Mouse (Mus musculus): ENCODE results near the gene Phldb2.

DNA sequence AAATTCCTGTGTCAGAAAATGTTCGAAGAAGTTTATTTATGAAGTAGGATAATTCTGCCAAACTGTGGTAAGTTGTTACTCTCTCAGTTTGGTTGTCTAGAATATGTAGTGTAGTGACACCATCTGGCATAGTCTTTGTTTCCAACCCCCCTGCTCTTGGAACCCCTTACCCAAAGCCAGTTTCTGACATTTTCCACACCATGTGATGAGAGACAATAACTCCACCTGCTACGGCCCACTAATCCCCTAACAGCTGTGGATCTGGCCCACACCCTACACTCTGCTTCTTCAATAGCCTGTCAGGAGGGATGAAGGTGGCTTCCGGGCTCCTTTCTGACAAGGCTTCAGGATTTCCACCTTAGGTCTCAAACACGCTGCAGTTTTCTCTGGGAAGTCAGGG lies 154.2 kb downstream of the Phldb2 start:
- TF ChIP-seq CTCF (IDR thresholded peaks at IDR 0.05; ENCODE audit: borderline replicate concordance, extremely low read depth, insufficient read depth, insufficient read length) (no peak), POLR2A (IDR thresholded peaks at IDR 0.05; ENCODE audit: borderline replicate concordance, extremely low read depth, insufficient read depth, insufficient read length, poor library complexity, severe bottlenecking) (no peak)
